Mouse (Mus musculus) gastrocnemius, postnatal 14 days (tissue): ENCODE measurements around the gene Pik3ap1. TPM values are rescaled to one million over a fixed set of nuclear protein-coding genes. Genes with fewer than 3 reads are reported as not detected.

Experiments used
- DNase-seq: peaks from one replicate; pipeline ENCODE4 v3.0.0; 2021; ENCODE audit warnings: mixed read lengths
- intact Hi-C: fragments of 180-260 bp; cut with DNase I; formaldehyde crosslinking; loops from one replicate; pipeline ENCODE4 v1.15.1; 2025; ENCODE audit warnings: low total_unique reads
- total RNA-seq, 2 experiments: library from RNA; stranded (reverse); gene quantifications; 2 replicates each; pipeline ENCODE4 v1.2.3; 2021

The Pik3ap1 gene
- total RNA-seq, 2 experiments from 2014 or later: 0.38 to 0.70 TPM

- no peak for DNase-seq
- intact Hi-C loops: no loop called here
Measured at GRCm38 (mm10) chr19:41299446-41299845, 85.5 kb downstream of the Pik3ap1 start.

GRCm38 (mm10) chr19:41290952-41291619 lies 93.8 kb downstream of the Pik3ap1 start:
- DNase-seq: no peak
- intact Hi-C loops: no loop called here

DNA sequence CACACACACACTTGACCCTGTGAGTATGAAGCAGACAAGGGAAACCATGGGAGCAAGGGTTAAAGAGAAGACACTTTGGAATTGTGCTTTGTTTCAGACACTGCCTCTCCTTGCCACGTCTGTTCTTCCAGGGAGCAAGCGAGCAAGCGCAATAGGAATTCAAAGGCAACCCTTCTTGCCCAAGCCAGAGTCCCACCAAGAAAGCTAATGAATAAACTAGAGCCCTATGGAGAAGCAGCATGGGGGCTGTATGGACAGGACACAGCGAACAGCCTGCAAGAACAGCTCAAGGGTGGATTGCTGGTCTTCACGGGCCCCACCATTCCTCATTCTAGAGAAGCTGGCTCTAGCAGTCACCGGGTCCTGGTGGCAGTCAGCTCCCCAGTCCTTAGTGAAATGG lies 96.3 kb downstream of the Pik3ap1 start:
- intact Hi-C loops: no loop called here

GRCm38 (mm10) chr19:41287224-41287623 lies 97.7 kb downstream of the Pik3ap1 start:
- intact Hi-C loops: no loop called here
- DNase-seq: no peak

More for the DNA sequence above, 96.3 kb downstream of the Pik3ap1 start:
- no peak for DNase-seq

DNA sequence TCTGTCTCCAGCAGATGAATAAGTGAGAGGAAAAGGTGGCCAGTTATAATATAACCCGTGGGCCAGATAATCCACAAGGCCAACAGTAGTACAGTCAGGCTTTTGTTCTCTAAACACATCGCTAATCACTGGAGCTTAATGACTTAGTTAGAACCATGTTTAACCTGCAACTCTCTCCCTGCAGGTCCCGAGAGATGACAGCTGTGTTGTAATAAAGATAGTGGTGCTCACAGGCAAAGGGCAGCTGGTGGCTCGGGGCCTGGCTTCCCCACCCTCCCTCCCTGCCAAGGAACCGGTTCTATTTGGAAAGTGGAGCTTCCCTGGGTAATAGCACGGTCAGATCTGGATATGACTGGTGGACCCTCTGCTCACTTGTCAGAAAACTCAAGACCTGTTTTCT lies 100.4 kb downstream of the Pik3ap1 start:
- intact Hi-C loops: loop anchor here (5.0 kb wide), 1 partner anchor 1378 kb away; no protein-coding TSS in a partner anchor
- DNase-seq: no peak

DNA sequence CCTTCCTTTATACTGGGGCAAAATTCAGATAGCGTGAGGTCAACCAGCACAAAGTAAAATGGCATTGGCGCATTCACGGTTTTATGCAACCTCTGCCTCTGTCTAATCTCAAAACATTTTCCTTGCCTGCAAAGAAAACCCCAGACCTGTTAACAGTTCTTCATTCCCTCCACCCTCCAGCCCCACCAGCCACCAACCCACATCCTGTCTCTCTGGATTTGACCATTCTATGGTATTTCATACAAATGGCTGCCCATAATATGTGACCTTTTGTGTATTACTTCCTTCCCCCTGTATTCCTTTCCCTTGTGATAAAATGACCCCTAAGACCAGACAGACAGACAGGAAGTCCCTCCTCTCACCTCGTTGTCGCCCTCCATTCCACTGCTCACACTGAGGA lies 102.2 kb downstream of the Pik3ap1 start:
- no peak for DNase-seq
- intact Hi-C loops: loop anchor here (5.0 kb wide), 1 partner anchor 1380 kb away; no protein-coding TSS in a partner anchor

DNA sequence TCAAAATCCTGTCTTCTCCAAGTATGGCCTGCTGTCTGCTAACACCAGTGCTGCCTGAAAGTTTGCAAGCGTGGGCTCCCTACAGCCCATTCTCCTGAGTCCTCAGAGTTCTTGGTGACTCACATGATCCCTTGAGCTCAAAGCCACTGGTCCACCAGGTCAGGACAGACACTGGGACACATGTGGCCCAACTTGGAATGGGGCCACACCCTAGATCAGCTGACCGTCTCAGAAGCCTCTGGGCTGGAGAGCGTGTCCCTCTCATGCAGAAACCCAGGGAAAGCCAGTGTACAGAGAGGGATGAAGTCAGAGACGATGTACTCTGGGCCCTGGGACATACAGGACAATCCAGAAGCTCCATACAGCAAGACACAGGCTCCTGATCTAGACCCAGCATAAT lies 102.7 kb downstream of the Pik3ap1 start:
- intact Hi-C loops: loop anchor here (5.0 kb wide), 1 partner anchor 1380 kb away; no protein-coding TSS in a partner anchor
- DNase-seq: no peak

DNA sequence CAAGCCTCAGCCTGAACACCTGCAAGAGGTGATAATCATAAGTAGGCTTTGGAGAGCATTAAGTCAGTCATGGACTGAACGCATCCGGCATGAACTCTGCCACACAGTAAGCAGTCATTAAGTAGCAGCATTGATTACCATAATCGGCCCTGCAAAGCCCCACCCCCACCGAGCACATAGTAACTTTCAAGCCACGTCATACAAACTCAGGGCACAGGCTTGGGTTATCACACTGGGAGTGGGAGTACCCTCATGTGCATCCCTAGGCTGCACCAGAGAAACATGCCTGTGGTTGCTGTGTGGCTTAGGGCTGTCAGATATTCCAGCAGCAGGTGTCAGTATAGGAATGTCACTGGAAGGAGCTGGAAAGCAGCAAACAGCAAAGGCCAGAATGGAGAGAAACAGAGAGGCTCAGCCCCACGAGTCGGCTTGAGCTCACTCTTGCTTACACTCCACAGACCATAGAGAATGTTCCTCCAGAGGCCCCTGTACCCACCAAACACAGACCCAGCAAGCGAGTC lies 105.1 kb downstream of the Pik3ap1 start:
- DNase-seq: peak; percentile 0

GRCm38 (mm10) chr19:41278606-41279005 lies 106.3 kb downstream of the Pik3ap1 start:
- intact Hi-C loops: no loop called here
- no peak for DNase-seq

More for the DNA sequence above, 105.1 kb downstream of the Pik3ap1 start:
- intact Hi-C loops: loop anchor here (5.0 kb wide), 1 partner anchor 1383 kb away; no protein-coding TSS in a partner anchor

DNA sequence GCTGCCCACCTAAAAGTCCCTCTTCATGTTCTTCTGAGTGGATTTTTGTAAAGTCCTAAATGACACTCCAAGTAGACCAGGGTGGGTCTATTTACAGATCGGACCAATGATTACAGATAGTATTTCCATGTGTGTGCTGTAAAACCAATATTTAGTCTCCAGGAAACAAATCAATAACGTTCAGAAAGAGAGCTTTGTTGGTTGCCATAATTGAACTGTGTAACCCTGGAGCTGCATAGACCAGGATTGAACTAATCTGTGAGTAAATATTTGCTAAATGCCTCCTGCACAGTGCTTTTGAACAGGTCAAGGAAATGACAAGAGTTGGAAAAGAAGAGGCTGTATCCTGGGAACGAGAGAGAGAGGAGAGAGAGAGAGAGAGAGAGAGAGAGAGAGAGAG lies 109.3 kb downstream of the Pik3ap1 start:
- intact Hi-C loops: no loop called here
- DNase-seq: no peak

- intact Hi-C loops: no loop called here
- no peak for DNase-seq
Measured at GRCm38 (mm10) chr19:41270906-41271305, 114.0 kb downstream of the Pik3ap1 start.

DNA sequence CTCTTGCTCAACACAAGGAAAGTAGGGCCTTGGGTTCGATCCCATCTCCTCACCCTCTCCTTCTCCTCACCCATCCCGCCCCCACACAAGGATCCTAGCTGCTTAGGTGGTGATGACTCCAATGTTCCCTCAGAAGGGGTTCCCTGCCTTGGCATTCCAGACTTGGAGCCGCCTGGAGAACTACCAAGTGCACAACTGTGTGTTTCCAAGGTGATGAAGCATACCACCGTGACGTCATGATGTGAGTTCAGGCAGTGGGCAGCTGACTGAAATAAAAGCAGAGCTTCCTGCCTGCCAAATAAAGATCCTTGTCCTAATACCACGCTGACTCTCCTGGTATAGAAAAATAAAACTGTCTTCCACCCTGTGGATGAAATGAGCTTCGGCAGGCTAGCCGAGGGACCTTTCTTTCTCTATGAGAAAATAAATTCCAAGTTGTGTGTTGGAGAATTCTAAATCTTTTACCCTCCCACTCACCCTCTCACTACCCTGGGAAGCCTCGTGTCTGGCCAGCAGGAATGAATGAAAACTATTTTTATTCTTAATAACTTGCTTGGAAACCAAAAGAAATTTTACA lies 114.7 kb downstream of the Pik3ap1 start:
- intact Hi-C loops: no loop called here
- no peak for DNase-seq

DNA sequence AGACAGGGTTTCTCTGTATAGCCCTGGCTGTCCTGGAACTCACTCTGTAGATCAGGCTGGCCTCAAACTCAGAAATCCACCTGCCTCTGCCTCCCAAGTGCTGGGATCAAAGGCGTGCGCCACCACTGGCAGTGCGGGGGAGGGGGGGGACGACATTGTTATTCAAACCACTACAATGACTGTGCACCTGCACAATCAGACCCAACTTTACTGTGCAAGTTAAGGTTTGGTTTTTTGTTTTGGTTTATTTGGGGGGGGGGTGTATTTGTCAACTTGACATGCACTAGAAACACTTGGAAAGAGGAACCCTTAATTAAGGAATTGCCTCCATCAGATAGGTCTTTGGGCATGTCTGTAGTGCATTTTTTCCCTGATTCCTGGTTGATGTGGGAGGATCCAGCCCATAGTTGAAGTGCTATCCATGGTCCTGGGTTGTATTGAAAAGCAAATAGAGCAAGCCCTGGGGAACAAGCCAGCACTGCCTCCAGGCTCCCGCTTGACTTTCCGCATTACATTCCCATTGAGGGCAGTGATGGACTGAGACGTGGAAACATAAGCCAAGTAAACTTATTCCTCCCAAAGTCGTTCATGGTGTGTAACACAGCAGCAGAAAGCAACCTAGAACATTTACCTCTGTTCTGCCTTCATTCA lies 118.5 kb downstream of the Pik3ap1 start:
- intact Hi-C loops: no loop called here
- DNase-seq: no peak

- intact Hi-C loops: no loop called here
- DNase-seq: no peak
Measured at GRCm38 (mm10) chr19:41264331-41264799, 120.5 kb downstream of the Pik3ap1 start.

GRCm38 (mm10) chr19:41263630-41264295 lies 121.1 kb downstream of the Pik3ap1 start, which contains the start of gene Tm9sf3:
Gene Tm9sf3 (minus strand): TSS chr19:41263997.
- intact Hi-C loops: no loop called here

GRCm38 (mm10) chr19:41262712-41263629 lies 121.9 kb downstream of the Pik3ap1 start:
- intact Hi-C loops: no loop called here
- DNase-seq: peak; percentile 74

More at GRCm38 (mm10) chr19:41263630-41264295, 121.1 kb downstream of the Pik3ap1 start, which contains the start of gene Tm9sf3:
- peak; percentile 91 for DNase-seq

- no peak for DNase-seq
- intact Hi-C loops: no loop called here
Measured at GRCm38 (mm10) chr19:41260736-41261135, 124.2 kb downstream of the Pik3ap1 start.

DNA sequence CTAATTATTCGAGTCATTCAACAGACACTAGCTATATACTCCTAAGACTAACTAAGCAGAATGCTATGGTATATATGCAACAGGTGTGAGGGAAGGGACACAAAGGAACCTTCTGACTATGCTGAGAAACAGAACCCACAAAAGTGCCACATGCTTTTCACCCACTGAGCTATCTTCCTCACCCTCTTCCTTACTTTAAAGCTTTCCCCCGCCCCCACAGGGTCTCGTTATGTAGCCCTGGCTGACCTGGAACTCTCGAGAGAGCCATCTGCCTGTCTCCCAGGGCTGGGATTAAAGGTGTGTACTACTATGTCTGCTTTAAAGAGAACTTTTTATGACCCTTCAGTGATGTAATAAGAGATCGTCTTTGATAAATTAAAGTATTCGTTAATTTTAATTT lies 125.6 kb downstream of the Pik3ap1 start:
- intact Hi-C loops: no loop called here
- no peak for DNase-seq

GRCm38 (mm10) chr19:41258707-41259106 lies 126.2 kb downstream of the Pik3ap1 start:
- no peak for DNase-seq

More at GRCm38 (mm10) chr19:41258707-41259106, 126.2 kb downstream of the Pik3ap1 start:
- intact Hi-C loops: no loop called here
